Mouse (Mus musculus) granulocyte monocyte progenitor cell, adult 5-6 weeks (primary cell): Measurements from ENCODE around the gene Chn2. TPM values are rescaled to one million over a fixed set of nuclear protein-coding genes. Genes with fewer than 3 reads are reported as not detected.
A peak's percentile ranks its signal among the peaks of the same experiment; 100 is the strongest.
"Not testable (repeated sequence)": the region's sequence is repeated elsewhere in the genome, so short reads cannot be mapped to it uniquely, and the experiment has no call there.

ENCODE experiments used
- ATAC-seq: replicated peaks from 2 replicates; pipeline ENCODE4 v1.8.0; 2016; ENCODE audit warnings: mild to moderate bottlenecking, moderate TSS enrichment, inconsistent platforms; ENCODE audit not compliant: poor library complexity, severe bottlenecking
- total RNA-seq, 2 experiments: library from RNA; stranded (forward) in 1 of 2; stranded (reverse) in 1 of 2; fragments of 200-712, 200-1000 nt in 1 of 2; fragments of >200 nt in 1 of 2; fragmentation: Nextera tagmentation in 1 of 2; gene quantifications; 2 replicates each; pipeline ENCODE4 v1.2.3; 2014 to 2017

The Chn2 gene
- total RNA-seq, 2 experiments from 2014 or later, result 11.2 to 13.6 TPM

DNA sequence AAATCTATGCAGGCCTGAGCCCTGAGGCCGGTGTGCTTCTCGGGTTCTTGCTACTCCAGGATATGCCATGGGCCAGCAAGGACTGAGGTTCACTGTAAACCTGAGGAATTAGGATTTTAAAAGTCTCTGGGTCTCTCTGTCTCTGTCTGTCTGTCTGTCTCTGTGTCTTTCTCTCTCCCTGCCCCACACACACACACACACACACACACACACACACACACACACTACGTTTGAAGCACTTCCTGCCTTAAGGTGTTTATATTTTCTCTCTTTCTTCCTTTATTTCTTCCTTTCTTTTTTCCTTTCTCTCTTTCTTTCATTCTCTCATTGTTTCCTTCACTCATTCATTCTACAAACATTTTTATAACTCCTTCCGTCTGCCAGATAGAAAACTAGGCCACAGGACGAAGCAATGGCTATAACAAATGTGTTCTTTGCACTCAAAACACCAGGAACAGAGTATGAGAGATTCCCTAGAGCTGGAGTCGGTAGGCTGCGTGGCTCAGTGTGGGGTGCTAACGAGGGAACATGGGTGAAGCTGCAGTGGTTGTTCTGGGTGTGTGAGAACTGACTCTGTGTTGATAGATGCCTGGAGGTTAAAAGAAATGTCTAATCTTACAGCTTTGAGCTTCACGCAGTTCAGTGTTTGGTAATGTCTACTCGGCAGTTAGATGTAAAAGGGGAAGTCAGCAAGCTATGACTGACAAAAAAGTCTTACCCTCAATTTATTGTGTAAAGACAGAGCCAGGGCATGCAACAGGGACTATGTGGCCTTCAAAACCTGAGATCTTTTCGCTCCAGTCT lies 103.7 kb downstream of the Chn2 start:
- ATAC-seq, result peak; percentile 91

DNA sequence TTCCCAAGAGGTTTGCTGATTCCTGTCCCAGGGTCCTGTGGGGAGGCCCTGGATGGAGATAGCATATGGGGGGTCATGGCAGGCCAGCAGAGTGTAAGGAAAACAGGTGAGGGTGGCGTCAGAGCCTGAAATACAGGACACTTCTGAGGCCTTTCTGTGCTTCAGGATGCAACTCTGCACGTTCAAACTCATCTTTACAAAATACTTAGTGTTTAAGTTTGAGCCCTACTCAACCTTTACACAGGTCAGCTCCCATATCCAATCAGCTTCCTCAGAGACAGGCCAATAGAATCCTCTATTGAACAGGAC lies 104.3 kb downstream of the Chn2 start:
- no peak for ATAC-seq

DNA sequence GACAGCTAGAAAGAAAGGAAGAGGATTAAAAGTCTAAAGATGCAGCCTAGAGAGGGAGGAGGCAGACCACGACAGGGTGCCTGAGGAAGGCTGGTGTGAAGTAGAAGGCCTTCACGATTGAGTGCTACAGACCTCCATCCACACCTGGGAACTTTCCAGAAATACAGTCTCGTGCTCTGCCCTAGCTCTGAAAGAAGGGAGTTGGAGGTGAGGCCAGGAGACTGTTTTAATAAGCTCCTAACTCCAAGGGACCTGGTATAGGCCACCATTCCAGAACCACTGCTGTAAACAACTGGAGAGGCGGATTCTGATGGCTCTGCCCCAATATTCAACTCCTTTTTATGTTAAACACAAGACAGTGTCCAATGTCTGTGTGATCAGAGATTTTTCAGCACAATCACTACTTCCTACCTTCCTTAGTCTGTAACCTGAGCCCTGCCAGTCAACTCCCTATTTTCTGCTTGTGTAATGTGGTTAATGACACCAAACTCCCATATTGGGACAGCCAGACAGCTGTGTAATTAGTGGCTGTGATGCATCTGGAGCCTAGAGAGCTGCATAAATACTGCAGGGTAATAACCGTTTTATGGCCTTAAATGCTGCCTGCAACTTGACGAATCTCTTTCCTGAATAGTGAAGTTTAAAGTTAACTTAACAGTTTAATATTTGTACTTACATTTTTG lies 109.6 kb downstream of the Chn2 start:
- peak; percentile 55 for ATAC-seq

DNA sequence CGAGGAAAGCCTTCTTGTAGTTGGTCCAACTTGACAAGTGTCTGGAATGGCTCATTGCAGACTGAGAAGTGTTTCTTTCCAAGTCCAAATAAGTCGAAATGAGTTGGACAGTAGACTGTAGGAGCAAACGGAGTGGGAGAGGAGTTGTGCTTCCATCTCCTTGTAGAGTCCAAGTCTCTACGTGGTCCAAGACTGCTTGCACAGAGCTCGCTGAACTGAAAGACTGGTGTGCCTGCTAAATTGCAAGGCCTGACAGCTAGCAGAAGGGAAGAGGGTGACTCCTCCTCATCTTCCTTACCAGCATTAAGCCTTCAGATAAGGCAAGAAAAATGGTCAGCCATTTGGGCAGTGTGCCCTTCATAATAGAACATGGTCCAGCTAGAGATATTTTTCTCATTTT lies 111.5 kb downstream of the Chn2 start:
- ATAC-seq, result no peak

DNA sequence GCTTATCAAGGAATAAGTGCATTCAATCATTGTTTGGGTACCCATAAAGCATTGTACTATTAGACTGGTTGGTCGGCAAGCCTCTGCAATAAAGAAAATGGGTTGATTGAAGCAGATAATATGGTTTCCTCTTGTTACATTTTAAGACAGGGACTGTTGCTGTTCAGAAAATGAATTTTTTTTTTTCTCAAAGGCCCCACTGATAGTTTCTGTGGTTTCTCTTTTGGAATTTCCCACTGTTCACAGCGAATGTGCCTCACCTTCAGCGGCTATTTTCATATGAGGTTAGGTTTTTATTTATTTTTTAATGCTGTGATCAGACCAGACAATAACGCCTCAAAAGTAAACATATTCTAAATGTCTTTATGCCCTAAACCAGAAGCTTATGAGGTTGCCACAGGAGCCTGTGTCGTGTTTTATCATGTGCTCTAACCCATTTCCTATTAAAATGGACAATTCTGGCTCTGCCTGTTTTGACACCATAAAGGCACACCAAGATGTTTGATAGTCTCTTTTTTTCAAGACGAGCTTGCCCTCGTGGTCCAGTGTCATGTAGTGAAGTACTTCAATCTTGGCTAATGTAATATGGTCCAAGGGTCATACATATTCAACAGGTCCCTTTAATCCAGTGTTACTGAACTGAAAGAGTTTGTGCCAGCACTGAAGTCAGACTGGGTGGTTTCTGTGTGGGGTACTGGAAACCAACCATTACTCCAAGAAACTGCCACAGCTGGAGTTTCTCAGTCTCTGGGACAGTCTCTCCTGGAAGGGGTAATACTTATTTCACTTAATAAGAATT lies 112.3 kb downstream of the Chn2 start:
- no peak for ATAC-seq

DNA sequence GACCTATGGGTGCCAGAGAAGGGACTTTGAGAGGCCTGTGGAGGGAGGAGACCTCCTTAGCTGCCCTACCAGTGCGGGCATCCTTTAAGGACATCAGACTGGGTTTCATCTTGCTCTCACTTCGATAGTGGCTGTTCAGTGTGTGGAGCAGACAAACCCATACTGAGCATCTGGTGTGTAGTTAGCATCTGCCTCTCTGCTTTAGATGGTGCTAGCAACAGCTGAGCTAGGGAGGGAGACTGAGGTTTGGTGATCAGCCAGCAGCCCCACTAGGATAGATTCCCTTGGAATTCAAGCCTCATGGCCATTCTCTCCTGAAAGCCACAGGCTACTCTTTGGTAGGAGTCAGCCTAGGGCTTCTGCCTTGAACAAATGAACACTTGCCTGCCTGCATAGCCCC lies 117.7 kb downstream of the Chn2 start:
- ATAC-seq, result no peak

DNA sequence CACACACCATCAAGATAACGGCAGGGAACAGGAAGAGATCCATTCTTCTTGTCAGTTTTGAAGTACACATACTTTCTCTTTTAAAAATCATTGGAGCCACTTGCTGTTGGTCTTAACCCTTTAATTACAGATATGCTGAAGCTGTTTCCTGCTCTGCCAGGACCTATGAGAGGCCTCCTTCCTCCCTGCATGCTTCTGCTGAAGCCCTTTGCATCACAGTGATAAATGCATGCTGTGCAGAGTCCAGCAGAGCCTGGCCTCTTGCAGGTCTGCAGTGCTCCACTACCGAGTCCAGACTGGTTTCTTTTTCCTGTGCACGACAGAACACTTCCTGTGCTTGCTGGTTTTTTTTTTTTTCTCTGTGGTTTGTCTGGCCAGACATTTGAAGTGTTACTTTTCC lies 119.0 kb downstream of the Chn2 start:
- ATAC-seq, result peak; percentile 24

DNA sequence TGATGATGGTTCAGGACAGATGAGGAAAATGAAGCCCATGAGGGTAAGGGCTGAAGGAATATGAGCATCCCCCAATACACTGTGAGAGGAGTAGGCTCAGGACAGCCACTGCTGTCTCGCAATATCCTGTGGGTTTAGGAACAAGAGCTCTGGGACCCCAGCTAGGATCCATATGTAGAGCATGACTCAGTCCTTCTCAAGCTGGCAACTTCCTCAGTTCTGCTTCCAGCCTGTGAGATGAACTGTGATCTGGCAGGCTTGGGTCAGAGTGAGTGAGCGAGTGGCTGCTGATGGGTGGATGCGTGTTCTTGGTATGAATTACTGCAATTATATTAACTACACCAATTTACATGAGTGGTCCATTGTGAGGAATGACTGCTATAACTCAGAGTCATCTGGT lies 121.3 kb downstream of the Chn2 start:
- peak; percentile 75 for ATAC-seq

DNA sequence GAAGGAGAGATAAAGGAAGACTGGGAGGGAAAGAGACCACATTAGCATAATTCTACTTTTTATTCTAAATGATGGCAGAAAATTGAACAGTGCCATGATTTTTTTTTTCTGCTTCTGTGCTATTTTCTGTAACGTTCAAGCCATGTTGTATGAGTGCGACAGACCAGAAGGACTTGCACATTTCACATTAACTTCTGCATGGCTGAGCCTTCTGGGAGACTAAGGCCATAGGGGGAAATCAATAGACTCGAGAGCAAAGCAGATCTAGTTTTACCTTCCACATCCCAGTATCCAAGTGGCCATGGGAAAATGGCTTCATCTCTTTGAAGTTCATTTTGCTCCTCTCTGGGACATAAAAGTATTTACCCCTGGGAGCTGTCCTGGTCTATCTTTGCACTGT lies 121.9 kb downstream of the Chn2 start:
- ATAC-seq, result no peak

DNA sequence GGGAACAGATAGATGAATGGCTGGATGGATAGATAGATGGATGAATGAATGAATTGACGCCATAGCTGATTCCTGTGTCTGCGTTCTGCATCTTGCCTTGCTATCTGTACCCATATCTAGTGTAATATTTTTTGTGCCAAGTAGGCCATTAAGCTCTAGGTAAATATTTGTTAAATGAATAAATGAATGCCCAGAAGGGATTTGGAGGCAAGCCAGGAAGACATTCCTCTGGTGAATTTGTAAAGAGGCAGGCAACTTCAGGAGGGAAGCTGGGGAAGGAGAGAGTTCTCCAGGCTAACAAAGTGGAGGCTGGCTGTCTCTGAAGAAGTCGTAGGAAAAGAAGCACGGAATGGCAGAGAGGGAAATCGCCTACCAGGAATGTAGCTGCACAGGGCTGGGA lies 123.0 kb downstream of the Chn2 start:
- no peak for ATAC-seq

DNA sequence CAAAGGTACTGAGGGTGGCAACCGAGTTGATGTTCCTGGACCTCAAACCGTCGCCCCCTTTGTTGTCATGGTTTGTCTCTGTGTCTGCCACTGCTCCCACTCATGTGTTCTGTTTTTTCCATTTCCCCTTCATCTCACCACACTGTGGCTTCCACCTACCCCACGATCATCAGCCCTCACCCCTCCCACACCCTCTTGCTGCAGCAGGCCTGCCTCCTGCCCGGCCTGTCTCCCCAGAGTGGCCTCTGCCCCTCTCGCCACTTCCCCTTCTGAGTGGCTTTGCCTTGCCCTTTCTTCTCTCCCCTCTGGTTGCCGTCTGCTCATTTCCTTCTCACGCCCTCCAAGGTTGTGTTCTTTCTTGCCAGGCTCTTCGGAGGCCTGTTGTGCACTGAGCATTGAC lies 123.4 kb downstream of the Chn2 start:
- ATAC-seq, result peak; percentile 92

DNA sequence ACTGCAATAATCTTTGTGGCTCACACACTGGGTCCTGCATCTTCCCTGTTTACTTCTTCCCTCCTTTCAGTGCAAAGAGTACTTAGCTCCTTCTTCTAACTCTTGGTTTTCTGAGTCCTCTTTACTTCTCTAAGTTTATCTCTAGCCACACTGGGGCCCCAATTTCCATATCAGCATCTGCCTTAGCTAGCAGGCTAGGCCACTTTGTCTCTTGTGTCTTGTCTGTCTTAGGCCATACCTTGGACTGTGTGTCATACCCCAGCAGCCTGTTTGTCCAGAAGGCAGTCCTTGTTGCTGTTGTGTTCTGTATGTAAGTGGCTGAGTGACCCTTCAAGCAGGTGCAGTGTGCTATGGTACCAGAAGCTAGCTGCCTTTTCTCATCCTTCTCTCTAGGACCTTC lies 124.3 kb downstream of the Chn2 start:
- no peak for ATAC-seq

DNA sequence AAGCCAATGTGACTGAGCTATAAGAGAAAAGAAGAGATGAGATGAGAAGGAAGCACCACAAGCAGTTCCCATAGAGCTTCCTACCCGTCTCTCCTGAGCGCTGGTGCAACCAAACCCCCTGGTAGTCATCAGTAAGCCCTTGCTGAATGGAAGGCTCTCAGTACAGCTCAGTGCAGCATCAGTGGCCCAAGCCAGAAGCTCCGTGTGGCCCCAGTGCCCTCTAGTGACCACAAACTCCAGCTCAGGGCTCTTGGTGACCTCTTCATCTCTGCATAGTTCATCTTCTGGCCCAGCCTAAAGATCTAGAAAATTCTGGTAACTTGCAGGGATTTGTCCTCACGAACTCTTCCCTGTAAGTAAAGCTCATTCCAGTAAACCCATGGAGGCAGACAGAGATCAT lies 125.4 kb downstream of the Chn2 start:
- peak; percentile 29; the same call in 1 of the 2 replicates for ATAC-seq

DNA sequence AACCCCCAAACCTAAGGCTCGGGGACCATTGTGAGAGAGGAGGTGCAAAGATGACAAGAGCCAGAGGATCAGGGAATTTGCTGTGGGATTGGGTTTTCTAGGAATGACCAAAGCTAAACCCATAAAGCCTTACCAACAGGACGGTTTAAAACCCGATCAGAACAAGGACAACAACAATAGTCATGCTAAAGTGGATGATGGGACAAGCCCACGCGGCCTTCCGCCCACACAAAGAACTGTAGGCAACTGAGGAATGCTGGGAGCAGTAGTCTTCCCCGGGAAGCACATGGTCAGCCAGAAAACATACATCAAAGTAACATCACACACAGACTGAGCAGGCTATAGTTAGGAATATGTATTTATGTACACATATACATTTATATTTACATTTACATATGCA lies 125.9 kb downstream of the Chn2 start:
- ATAC-seq, result no peak

DNA sequence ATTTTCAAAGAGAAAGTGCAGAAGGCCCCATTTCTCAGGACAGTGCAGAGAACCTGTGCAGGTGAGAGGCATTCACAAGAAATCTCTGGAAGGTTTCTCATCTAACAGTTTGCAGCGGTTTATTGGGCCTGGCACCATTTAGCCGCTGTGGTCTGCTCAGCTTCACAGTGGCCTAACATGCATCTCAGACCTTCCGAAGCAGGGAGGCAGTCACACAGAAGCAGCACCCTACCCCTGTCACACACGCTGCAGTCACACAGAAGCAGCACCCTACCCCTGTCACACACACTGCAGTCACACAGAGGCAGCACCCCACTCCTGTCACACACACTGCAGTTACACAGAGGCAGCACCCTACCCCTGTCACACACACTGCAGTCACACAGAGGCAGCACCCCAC lies 126.5 kb downstream of the Chn2 start:
- no peak for ATAC-seq

DNA sequence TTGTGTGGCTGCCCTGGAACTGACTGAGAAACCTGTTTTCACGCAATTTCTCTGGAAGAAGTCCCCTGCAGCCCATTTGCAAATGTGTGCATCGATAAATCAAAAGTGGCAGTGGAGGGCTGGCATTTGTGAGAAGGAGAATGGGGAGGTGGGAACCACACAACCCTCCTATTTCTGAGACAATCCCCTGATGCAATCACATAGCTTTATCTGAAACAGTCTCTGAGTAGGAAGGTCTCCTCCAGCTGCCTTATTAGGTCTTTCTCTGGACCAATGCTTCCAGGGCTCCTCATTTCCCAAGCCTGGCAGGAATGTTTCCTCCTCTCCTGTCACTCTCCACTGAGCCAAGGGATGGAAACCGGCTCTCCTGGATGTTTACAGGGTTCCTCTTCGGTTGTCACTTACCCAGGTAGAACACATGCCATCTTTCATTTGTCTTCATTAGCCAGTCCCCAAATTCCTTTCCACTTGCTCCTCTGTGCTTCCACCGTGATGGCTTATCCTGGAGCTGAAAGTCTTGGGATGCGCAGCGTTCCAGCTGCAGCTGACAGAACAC lies 127.7 kb downstream of the Chn2 start:
- ATAC-seq, result no peak

DNA sequence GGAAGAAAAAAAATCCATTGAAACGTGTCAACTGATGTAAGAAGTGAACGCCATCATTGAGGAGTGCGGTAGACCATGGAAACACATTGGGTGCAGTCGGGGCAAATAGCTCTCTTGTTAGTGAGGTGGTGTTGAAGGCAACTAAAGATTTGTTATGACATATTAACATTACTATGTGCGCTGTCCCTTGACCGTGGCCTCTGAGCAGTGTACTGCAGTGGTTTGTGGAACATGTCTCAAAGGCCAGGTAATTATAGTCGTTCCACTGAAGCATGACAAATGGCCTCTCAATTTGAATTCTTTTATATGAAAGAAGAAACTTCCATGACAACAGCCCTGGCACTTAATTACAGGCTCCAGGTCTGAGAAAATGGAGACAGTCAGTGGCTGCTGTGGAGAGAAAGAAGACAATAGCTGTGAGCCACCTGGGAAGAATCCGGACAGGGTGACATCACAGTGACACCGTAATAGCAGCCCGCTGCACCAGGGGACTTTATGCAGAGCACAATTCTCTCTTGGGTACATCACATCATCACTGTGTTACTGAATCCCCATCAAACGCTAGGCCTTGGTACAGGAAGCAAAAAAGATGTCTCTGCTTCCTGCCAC lies 131.0 kb downstream of the Chn2 start:
- no peak for ATAC-seq

DNA sequence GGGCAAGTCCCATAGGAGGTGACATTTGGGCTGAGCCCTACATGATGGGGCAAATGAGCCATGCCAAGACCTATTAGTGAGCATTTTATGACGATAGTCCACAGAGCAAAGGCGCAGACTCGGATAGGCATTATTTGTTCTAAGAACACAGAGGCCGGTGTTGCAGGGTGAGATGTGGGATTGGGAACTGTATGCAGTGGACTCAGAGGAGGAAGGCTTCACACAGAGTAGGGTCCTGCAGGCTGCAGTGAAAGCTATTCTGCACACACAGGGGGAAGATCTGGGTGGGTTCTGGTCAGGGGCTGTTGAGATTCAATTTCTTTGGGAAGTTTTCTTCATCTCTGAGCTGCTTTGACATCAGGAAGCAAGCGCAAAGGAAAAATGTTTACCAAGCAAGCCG lies 132.0 kb downstream of the Chn2 start:
- no peak for ATAC-seq

DNA sequence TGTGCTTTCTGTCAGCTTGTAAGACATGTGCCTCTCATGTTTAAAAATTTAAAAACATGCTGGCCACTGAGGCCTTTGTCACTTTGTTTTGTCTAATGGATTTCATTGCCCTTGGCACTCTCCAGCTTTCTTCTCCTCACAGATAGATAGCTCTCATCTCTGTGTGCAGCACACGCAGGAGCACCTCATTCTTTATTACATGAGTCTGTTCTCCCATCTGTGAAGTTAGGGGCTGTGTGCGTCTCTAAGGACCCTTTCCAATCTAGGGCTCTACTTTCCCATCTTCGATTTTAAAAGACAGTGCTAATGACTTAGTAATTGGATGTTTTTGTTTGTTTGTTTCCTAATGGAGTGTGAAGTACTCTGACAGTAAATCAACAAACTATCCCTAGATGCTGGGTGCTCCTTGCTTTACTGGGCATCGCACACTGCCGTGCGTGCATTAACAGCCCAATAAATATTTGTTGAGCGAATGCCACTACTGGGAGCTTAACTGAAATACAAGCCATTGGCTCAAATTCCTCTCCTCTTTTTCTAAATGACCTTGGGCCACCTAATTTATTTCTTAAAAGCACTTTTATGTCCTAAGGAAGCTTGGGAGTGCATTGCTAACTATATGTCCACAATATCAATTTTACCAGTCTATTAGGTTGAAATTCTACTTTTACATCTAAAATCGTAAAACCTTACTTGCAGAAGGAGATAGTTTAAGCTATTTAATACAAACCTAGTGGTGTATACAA lies 136.3 kb downstream of the Chn2 start:
- no peak for ATAC-seq

DNA sequence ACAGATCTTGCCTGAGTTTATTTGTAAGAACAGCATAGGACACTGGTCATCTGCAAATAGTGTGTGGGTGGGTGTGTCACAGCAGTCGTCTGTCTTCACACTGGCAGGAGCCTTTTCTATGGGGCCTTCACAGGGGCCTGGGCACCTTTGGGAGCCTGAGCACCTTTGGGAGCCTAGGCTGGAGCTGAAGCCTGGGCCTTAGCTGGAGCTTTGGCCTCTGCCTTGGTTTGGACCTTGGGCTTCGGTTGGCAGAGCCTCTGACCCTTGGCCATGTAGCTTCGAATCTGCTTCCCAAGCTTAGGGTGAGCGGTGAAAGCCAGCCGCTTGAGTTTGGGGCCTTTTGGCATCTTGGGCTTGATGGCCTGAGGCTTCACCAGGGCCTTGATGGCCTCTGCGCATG lies 137.7 kb downstream of the Chn2 start:
- ATAC-seq, result not testable (repeated sequence)
